Mouse (Mus musculus) heart, embryonic 15.5 days (tissue): ENCODE data around the gene Galt. TPM values are rescaled to one million over a fixed set of nuclear protein-coding genes. Genes with fewer than 3 reads are reported as not detected.

Experiments used
- ATAC-seq: fragments of 200-750 bp; cut with Nextera tagmentation; replicated peaks from 2 replicates; pipeline ENCODE4 v1.8.0; 2017; ENCODE audit warnings: low read depth, moderate TSS enrichment; ENCODE audit not compliant: insufficient number of reproducible peaks, insufficient read depth, low FRiP score
- H3K27ac ChIP-seq: fragments of 300-500 bp; sonication (generic); 2 replicates; pipeline ENCODE4 v1.5.1; 2015; ENCODE audit warnings: mild to moderate bottlenecking, inconsistent platforms
- H3K27me3 ChIP-seq: fragments of 300-500 bp; sonication (generic); 2 replicates; pipeline ENCODE4 v1.6.1; 2015; ENCODE audit warnings: inconsistent platforms
- H3K36me3 ChIP-seq: fragments of 300-500 bp; sonication (generic); 2 replicates; pipeline ENCODE4 v1.6.1; 2015; ENCODE audit warnings: mild to moderate bottlenecking, inconsistent platforms
- H3K4me1 ChIP-seq: fragments of 300-500 bp; sonication (generic); replicated peaks from 2 replicates; pipeline ENCODE4 v1.6.1; 2015; ENCODE audit warnings: inconsistent platforms
- H3K4me2 ChIP-seq: fragments of 300-500 bp; sonication (generic); 2 replicates; pipeline ENCODE4 v1.6.1; 2015; ENCODE audit warnings: inconsistent platforms, mild to moderate bottlenecking, moderate library complexity
- H3K4me3 ChIP-seq: fragments of 300-500 bp; sonication (generic); 2 replicates; pipeline ENCODE4 v1.5.1; 2015; ENCODE audit warnings: mild to moderate bottlenecking, inconsistent platforms
- H3K9ac ChIP-seq: fragments of 300-500 bp; sonication (generic); 2 replicates; pipeline ENCODE4 v1.6.1; 2015; ENCODE audit warnings: mild to moderate bottlenecking, inconsistent platforms
- H3K9me3 ChIP-seq: fragments of 300-500 bp; sonication (generic); replicated peaks from 2 replicates; pipeline ENCODE4 v1.6.1; 2016; ENCODE audit warnings: inconsistent platforms
- WGBS: fragments of 180-500 bp; shearing (Covaris S2); methylation state at CpG from one replicate; pipeline ENCODE4 v1.1.7; 2015; ENCODE audit warnings: mixed read lengths; 5-methylcytosine and 5-hydroxymethylcytosine counted together
- polyA plus RNA-seq: library from polyadenylated mRNA; unstranded; fragments of >200 nt; fragmentation: Nextera tagmentation; extraction: Ambion mirVana; gene quantifications from 2 replicates; pipeline ENCODE4 v1.2.1, GENCODE M21; 2015

The Galt gene
- polyA plus RNA-seq, 1 experiment from 2014 or later = 59.2 TPM

- no peak for ATAC-seq
- H3K36me3 ChIP-seq = peaks cover 30% of the 10 kb centered on the region; the same call in 1 of the 2 replicates
- H3K27ac ChIP-seq = no peak overlapping the region
- peaks cover 20% of the 10 kb centered on the region for H3K4me1 ChIP-seq
- no peak overlapping the region for H3K4me3 ChIP-seq
- no peaks in the 10 kb centered on the region for H3K9me3 ChIP-seq
- H3K9ac ChIP-seq = no peak overlapping the region
- no peak overlapping the region for H3K4me2 ChIP-seq
- WGBS = 66% methylated on average over 8 of the region's 8 CpGs
- H3K27me3 ChIP-seq = no peaks in the 10 kb centered on the region
Observed at GRCm38 (mm10) chr4:41715082-41715481, 39.9 kb upstream of the Galt start.

- Histone ChIP-seq H3K4me1 (peaks cover 20% of the 10 kb centered on the region), H3K4me2 (no peak overlapping the region), H3K27me3 (no peaks in the 10 kb centered on the region), H3K36me3 (peaks cover 32% of the 10 kb centered on the region; the same call in 1 of the 2 replicates), H3K9me3 (no peaks in the 10 kb centered on the region), H3K4me3 (no peak overlapping the region), H3K9ac (no peak overlapping the region), H3K27ac (no peak overlapping the region)
- no peak for ATAC-seq
- 85% methylated on average over 5 of the region's 5 CpGs for WGBS
Observed at GRCm38 (mm10) chr4:41715596-41715995, 39.4 kb upstream of the Galt start.

- no peak for ATAC-seq
- Histone ChIP-seq H3K4me1 (peaks cover 19% of the 10 kb centered on the region), H3K4me3 (no peak overlapping the region), H3K36me3 (peaks cover 29% of the 10 kb centered on the region; the same call in 1 of the 2 replicates), H3K9me3 (no peaks in the 10 kb centered on the region), H3K27ac (no peak overlapping the region), H3K4me2 (no peak overlapping the region), H3K27me3 (no peaks in the 10 kb centered on the region), H3K9ac (no peak overlapping the region)
- 57% methylated on average over 6 of the region's 6 CpGs for WGBS
Observed at GRCm38 (mm10) chr4:41716834-41717233, 38.2 kb upstream of the Galt start.

GRCm38 (mm10) chr4:41722918-41723351 is 32.1 kb upstream of the Galt start, which contains the start of gene Dctn3:
Dctn3 (minus strand) TSS chr4:41723170.
- Histone ChIP-seq H3K4me2 (peak within 1 kb of the TSS; percentile 71), H3K4me3 (peak within 1 kb of the TSS; percentile 77), H3K9ac (peak within 1 kb of the TSS; percentile 67), H3K9me3 (no peaks in the 10 kb centered on the region), H3K27me3 (peaks cover 45% of the 10 kb centered on the region), H3K27ac (no peak within 1 kb of the TSS), H3K4me1 (peaks cover 17% of the 10 kb centered on the region), H3K36me3 (peaks cover 18% of the 10 kb centered on the region; the same call in 1 of the 2 replicates)
- peak; percentile 92 for ATAC-seq
- WGBS = under 1% methylated on average over 27 of the region's 27 CpGs

GRCm38 (mm10) chr4:41726826-41727621 is 28.0 kb upstream of the Galt start:
- no peaks in the 10 kb centered on the region for H3K36me3 ChIP-seq
- no peak overlapping the region for H3K27ac ChIP-seq
- no peak overlapping the region for H3K9ac ChIP-seq
- H3K27me3 ChIP-seq = peaks cover 82% of the 10 kb centered on the region
- H3K4me3 ChIP-seq = no peak overlapping the region
- no peaks in the 10 kb centered on the region for H3K9me3 ChIP-seq
- no peak for ATAC-seq
- H3K4me1 ChIP-seq = peaks cover 22% of the 10 kb centered on the region
- 17% methylated on average over 20 of the region's 20 CpGs for WGBS
- H3K4me2 ChIP-seq = no peak overlapping the region

- 0 out of 2 replicates have a peak, but pooled peaks have one; percentile 37 for ATAC-seq
- no peaks in the 10 kb centered on the region for H3K9me3 ChIP-seq
- peak within 1 kb of the TSS; percentile 86 for H3K4me2 ChIP-seq
- WGBS = 2% methylated on average over 50 of the region's 50 CpGs
- H3K27ac ChIP-seq = no peak within 1 kb of the TSS
- no peaks in the 10 kb centered on the region for H3K36me3 ChIP-seq
- H3K9ac ChIP-seq = peak within 1 kb of the TSS; percentile 43; the same call in 1 of the 2 replicates
- peaks cover 81% of the 10 kb centered on the region for H3K27me3 ChIP-seq
- peak within 1 kb of the TSS; percentile 46 for H3K4me3 ChIP-seq
- peaks cover 10% of the 10 kb centered on the region for H3K4me1 ChIP-seq
Observed at GRCm38 (mm10) chr4:41731052-41731765, 23.8 kb upstream of the Galt start, which contains the start of gene Arid3c. Arid3c (minus strand) TSS chr4:41731142.

GRCm38 (mm10) chr4:41737602-41738255 is 17.3 kb upstream of the Galt start:
- peaks cover 6% of the 10 kb centered on the region; the same call in 1 of the 2 replicates for H3K36me3 ChIP-seq
- H3K4me2 ChIP-seq = no peak overlapping the region
- H3K9ac ChIP-seq = no peak overlapping the region
- no peak for ATAC-seq
- peaks cover 11% of the 10 kb centered on the region for H3K4me1 ChIP-seq
- H3K4me3 ChIP-seq = no peak overlapping the region
- H3K27ac ChIP-seq = no peak overlapping the region
- H3K27me3 ChIP-seq = peaks cover 22% of the 10 kb centered on the region
- no peaks in the 10 kb centered on the region for H3K9me3 ChIP-seq
- 40% methylated on average over 8 of the region's 8 CpGs for WGBS

GRCm38 (mm10) chr4:41738256-41738603 is 16.8 kb upstream of the Galt start:
- H3K9ac ChIP-seq = no peak overlapping the region
- no peak overlapping the region for H3K4me2 ChIP-seq
- H3K27me3 ChIP-seq = peaks cover 17% of the 10 kb centered on the region
- peaks cover 11% of the 10 kb centered on the region for H3K4me1 ChIP-seq
- H3K27ac ChIP-seq = no peak overlapping the region
- no peak for ATAC-seq
- 71% methylated on average over 1 of the region's 1 CpGs for WGBS
- H3K9me3 ChIP-seq = no peaks in the 10 kb centered on the region
- no peak overlapping the region for H3K4me3 ChIP-seq
- H3K36me3 ChIP-seq = peaks cover 6% of the 10 kb centered on the region; the same call in 1 of the 2 replicates

- H3K27ac ChIP-seq = no peak overlapping the region
- peaks cover 8% of the 10 kb centered on the region; the same call in 1 of the 2 replicates for H3K27me3 ChIP-seq
- no peaks in the 10 kb centered on the region for H3K9me3 ChIP-seq
- ATAC-seq = no peak
- H3K9ac ChIP-seq = no peak overlapping the region
- 91% methylated on average over 13 of the region's 13 CpGs for WGBS
- H3K4me2 ChIP-seq = no peak overlapping the region
- H3K4me3 ChIP-seq = no peak overlapping the region
- H3K4me1 ChIP-seq = peaks cover 11% of the 10 kb centered on the region
- H3K36me3 ChIP-seq = peaks cover 6% of the 10 kb centered on the region; the same call in 1 of the 2 replicates
Observed at GRCm38 (mm10) chr4:41739260-41739659, 15.8 kb upstream of the Galt start.

GRCm38 (mm10) chr4:41740380-41741157 is 14.5 kb upstream of the Galt start:
- Histone ChIP-seq H3K9me3 (no peaks in the 10 kb centered on the region), H3K9ac (peak overlapping the region; percentile 72), H3K4me3 (peak overlapping the region; percentile 74), H3K4me2 (peak overlapping the region; percentile 94), H3K27me3 (peaks cover 2% of the 10 kb centered on the region; the same call in 1 of the 2 replicates), H3K4me1 (peaks cover 11% of the 10 kb centered on the region), H3K36me3 (peaks cover 6% of the 10 kb centered on the region; the same call in 1 of the 2 replicates), H3K27ac (peak overlapping the region; percentile 82)
- WGBS = 2% methylated on average over 48 of the region's 48 CpGs
- ATAC-seq = peak; percentile 77
